Mouse (Mus musculus) C2C12 (cell line): Measurements from ENCODE around the gene Vill. TPM values are rescaled to one million over a fixed set of nuclear protein-coding genes. Genes with fewer than 3 reads are reported as not detected.
A peak's percentile ranks its signal among the peaks of the same experiment; 100 is the strongest.

Source experiments
- H3K27me3 ChIP-seq: one replicate; pipeline ENCODE4 v1.6.1; 2011; ENCODE audit not compliant: control insufficient read depth, insufficient read depth, insufficient read length
- H3K36me3 ChIP-seq: one replicate; pipeline ENCODE4 v1.6.1; 2011; ENCODE audit not compliant: control insufficient read depth, insufficient read depth
- H3K4me3 ChIP-seq: one replicate; pipeline ENCODE4 v1.5.1; 2011; ENCODE audit warnings: mild to moderate bottlenecking, control low read depth; ENCODE audit not compliant: poor library complexity, insufficient read depth, severe bottlenecking
- H3K79me2 ChIP-seq: one replicate; pipeline ENCODE4 v1.6.1; 2011; ENCODE audit not compliant: control insufficient read depth, insufficient read depth
- H3K79me3 ChIP-seq: one replicate; pipeline ENCODE4 v1.6.1; 2011; ENCODE audit warnings: low read depth, control low read depth
- H3ac ChIP-seq: one replicate; pipeline ENCODE3; 2011; ENCODE audit warnings: low read depth; ENCODE audit not compliant: control insufficient read depth, insufficient read length
- CEBPB ChIP-seq: IDR thresholded peaks from one replicate; pipeline ENCODE4 v1.6.1; 2011; ENCODE audit warnings: low read depth, mild to moderate bottlenecking, control low read depth, moderate library complexity
- CTCF ChIP-seq: IDR thresholded peaks from one replicate; pipeline ENCODE4 v1.5.1; 2011; ENCODE audit not compliant: control insufficient read depth, insufficient read depth, insufficient read length
- FOSL1 ChIP-seq: IDR thresholded peaks from one replicate; pipeline ENCODE4 v1.8.0; 2011; ENCODE audit warnings: mild to moderate bottlenecking, low read length; ENCODE audit not compliant: poor library complexity, insufficient read depth, severe bottlenecking
- MAX ChIP-seq: IDR thresholded peaks from one replicate; pipeline ENCODE4 v1.6.1; 2011; ENCODE audit warnings: mild to moderate bottlenecking, control low read depth
- MYOD1 ChIP-seq: IDR thresholded peaks from one replicate; pipeline ENCODE4 v1.6.1; 2011; ENCODE audit warnings: low read depth; ENCODE audit not compliant: control insufficient read depth, insufficient read length
- MYOG ChIP-seq: IDR thresholded peaks from one replicate; pipeline ENCODE4 v1.6.1; 2011; ENCODE audit not compliant: control insufficient read depth, insufficient read length; ENCODE audit errors: extremely low read depth
- USF1 ChIP-seq: IDR thresholded peaks from one replicate; pipeline ENCODE4 v1.6.1; 2011; ENCODE audit warnings: low read depth, mild to moderate bottlenecking, control low read depth, moderate library complexity
- polyA plus RNA-seq: library from polyadenylated mRNA; unstranded; fragments of >200 nt; fragmentation: generic; extraction: Trizol; gene quantifications from one replicate; pipeline ENCODE4 v1.2.1, GENCODE M21; 2012; ENCODE audit warnings: missing spikeins

The Vill gene
- polyA plus RNA-seq, 1 experiment, result 0.96 TPM

- peaks cover 3% of the 10 kb centered on the region for H3K36me3 ChIP-seq
- no peak for TF ChIP-seq MYOG
- TF ChIP-seq MYOD1, result peak; percentile 8
Observed at GRCm38 (mm10) chr9:119033111-119033921, 19.3 kb upstream of the Vill start.

GRCm38 (mm10) chr9:119034069-119034468 is 18.5 kb upstream of the Vill start:
- no peaks in the 10 kb centered on the region for H3K79me3 ChIP-seq
- no peaks in the 10 kb centered on the region for H3K27me3 ChIP-seq
- no peak for TF ChIP-seq FOSL1
- no peak for TF ChIP-seq USF1
- no peak for TF ChIP-seq MYOG
- no peak for TF ChIP-seq MAX
- no peak for TF ChIP-seq CEBPB
- TF ChIP-seq MYOD1, result no peak
- no peak for TF ChIP-seq CTCF
- peaks cover 3% of the 10 kb centered on the region for H3K36me3 ChIP-seq
- H3K79me2 ChIP-seq, result no peaks in the 10 kb centered on the region
- H3ac ChIP-seq, result no peak overlapping the region
- H3K4me3 ChIP-seq, result no peak overlapping the region

More at GRCm38 (mm10) chr9:119033111-119033921, 19.3 kb upstream of the Vill start:
- Histone ChIP-seq H3K79me2 (no peaks in the 10 kb centered on the region), H3ac (no peak overlapping the region), H3K79me3 (no peaks in the 10 kb centered on the region), H3K27me3 (no peaks in the 10 kb centered on the region), H3K4me3 (no peak overlapping the region)

GRCm38 (mm10) chr9:119034676-119035665 is 17.6 kb upstream of the Vill start:
- TF ChIP-seq CTCF, result no peak
- no peak for TF ChIP-seq MAX
- TF ChIP-seq CEBPB, result no peak
- TF ChIP-seq MYOG, result no peak
- no peak for TF ChIP-seq MYOD1
- no peak for TF ChIP-seq FOSL1
- TF ChIP-seq USF1, result no peak
- no peaks in the 10 kb centered on the region for H3K79me3 ChIP-seq
- H3K4me3 ChIP-seq, result no peak overlapping the region
- peaks cover 3% of the 10 kb centered on the region for H3K36me3 ChIP-seq
- H3ac ChIP-seq, result no peak overlapping the region
- no peaks in the 10 kb centered on the region for H3K79me2 ChIP-seq
- no peaks in the 10 kb centered on the region for H3K27me3 ChIP-seq

GRCm38 (mm10) chr9:119035836-119036235 is 16.7 kb upstream of the Vill start:
- Histone ChIP-seq H3K4me3 (no peak overlapping the region), H3K79me2 (no peaks in the 10 kb centered on the region), H3ac (no peak overlapping the region), H3K36me3 (peaks cover 3% of the 10 kb centered on the region), H3K79me3 (no peaks in the 10 kb centered on the region), H3K27me3 (no peaks in the 10 kb centered on the region)
- no peak for TF ChIP-seq MAX
- no peak for TF ChIP-seq MYOD1
- no peak for TF ChIP-seq CEBPB
- TF ChIP-seq FOSL1, result no peak
- TF ChIP-seq USF1, result no peak
- TF ChIP-seq CTCF, result no peak
- no peak for TF ChIP-seq MYOG

GRCm38 (mm10) chr9:119037076-119037730 is 15.4 kb upstream of the Vill start:
- no peak overlapping the region for H3K4me3 ChIP-seq
- H3K79me2 ChIP-seq, result no peaks in the 10 kb centered on the region
- peaks cover 3% of the 10 kb centered on the region for H3K36me3 ChIP-seq
- no peaks in the 10 kb centered on the region for H3K27me3 ChIP-seq
- TF ChIP-seq USF1 (no peak), CTCF (no peak), MAX (no peak), CEBPB (no peak), MYOG (no peak), FOSL1 (no peak), MYOD1 (no peak)
- no peak overlapping the region for H3ac ChIP-seq
- H3K79me3 ChIP-seq, result no peaks in the 10 kb centered on the region
